Mouse (Mus musculus) small intestine, adult 2 months (tissue): ENCODE measurements around the gene Gm12216. TPM values are rescaled to one million over a fixed set of nuclear protein-coding genes. Genes with fewer than 3 reads are reported as not detected.
A peak's percentile ranks its signal among the peaks of the same experiment; 100 is the strongest.

Source experiments
- H3K27ac ChIP-seq: fragments of 200-500 bp; 2 replicates; pipeline ENCODE4 v1.5.1; 2012; ENCODE audit warnings: low read depth, low read length, control low read depth, inconsistent platforms; ENCODE audit not compliant: insufficient read depth
- H3K27me3 ChIP-seq: fragments of 200-500 bp; 2 replicates; pipeline ENCODE4 v1.6.1; 2012; ENCODE audit warnings: mild to moderate bottlenecking, moderate library complexity, low read length, inconsistent platforms; ENCODE audit not compliant: control insufficient read depth, insufficient read depth
- H3K36me3 ChIP-seq: fragments of 200-500 bp; 2 replicates; pipeline ENCODE4 v1.6.1; 2012; ENCODE audit warnings: mild to moderate bottlenecking, low read length, control low read depth, inconsistent platforms; ENCODE audit not compliant: control insufficient read depth, insufficient read depth
- H3K4me1 ChIP-seq: fragments of 200-500 bp; 2 replicates; pipeline ENCODE4 v1.6.1; 2012; ENCODE audit warnings: low read length, inconsistent platforms, mixed read lengths; ENCODE audit not compliant: control insufficient read depth, insufficient read depth, insufficient read length
- H3K4me3 ChIP-seq: fragments of 200-500 bp; 2 replicates; pipeline ENCODE4 v1.5.1; 2012; ENCODE audit warnings: low read depth, mild to moderate bottlenecking, control low read depth, inconsistent platforms, low read length, moderate library complexity
- CTCF ChIP-seq: fragments of 200-500 bp; IDR thresholded peaks from 2 replicates; pipeline ENCODE4 v1.5.1; 2012; ENCODE audit warnings: low read depth, mild to moderate bottlenecking, control low read depth, inconsistent platforms, low read length, moderate library complexity, mixed read lengths; ENCODE audit not compliant: insufficient replicate concordance, insufficient read length; ENCODE audit errors: extremely low read depth
- POLR2A ChIP-seq: fragments of 200-500 bp; IDR thresholded peaks from 2 replicates; pipeline ENCODE4 v1.6.1; 2012; ENCODE audit warnings: low read depth, mild to moderate bottlenecking, control low read depth, inconsistent platforms, low read length, moderate library complexity
- WGBS: fragments of 180-500 bp; shearing (Covaris S2); methylation state at CpG from one replicate; pipeline ENCODE4 v1.1.7; 2018; 5-methylcytosine and 5-hydroxymethylcytosine counted together
- polyA plus RNA-seq: library from polyadenylated mRNA; depleted of rRNA; stranded (reverse); fragments of >200 nt; gene quantifications from 2 replicates; pipeline ENCODE4 v1.2.3, GENCODE M21; 2012

The Gm12216 gene
- polyA plus RNA-seq, 1 experiment, result 12.4 TPM

GRCm38 (mm10) chr11:53819511-53819910 is 39.5 kb downstream of the Gm12216 start:
- H3K4me1 ChIP-seq, result peaks cover 27% of the 10 kb centered on the region
- no peak for TF ChIP-seq POLR2A
- TF ChIP-seq CTCF, result no peak
- no peaks in the 10 kb centered on the region for H3K36me3 ChIP-seq
- no peaks in the 10 kb centered on the region for H3K27me3 ChIP-seq
- WGBS, result 98% methylated on average over 6 of the region's 6 CpGs
- no peak overlapping the region for H3K27ac ChIP-seq
- no peak overlapping the region for H3K4me3 ChIP-seq

- no peak overlapping the region for H3K27ac ChIP-seq
- TF ChIP-seq CTCF, result no peak
- TF ChIP-seq POLR2A, result no peak
- H3K36me3 ChIP-seq, result no peaks in the 10 kb centered on the region
- H3K27me3 ChIP-seq, result no peaks in the 10 kb centered on the region
- H3K4me3 ChIP-seq, result no peak overlapping the region
- 59% methylated on average over 6 of the region's 6 CpGs for WGBS
- H3K4me1 ChIP-seq, result peaks cover 27% of the 10 kb centered on the region
These were observed 40.3 kb downstream of the Gm12216 start for GRCm38 (mm10) chr11:53818794-53819193.

- no peaks in the 10 kb centered on the region for H3K27me3 ChIP-seq
- H3K27ac ChIP-seq, result no peak overlapping the region
- no peak for TF ChIP-seq CTCF
- no peak for TF ChIP-seq POLR2A
- no peak overlapping the region for H3K4me3 ChIP-seq
- 94% methylated on average over 5 of the region's 5 CpGs for WGBS
- H3K4me1 ChIP-seq, result peaks cover 17% of the 10 kb centered on the region
- no peaks in the 10 kb centered on the region for H3K36me3 ChIP-seq
These were observed 42.1 kb downstream of the Gm12216 start for GRCm38 (mm10) chr11:53816841-53817375.

GRCm38 (mm10) chr11:53814810-53815209 is 44.2 kb downstream of the Gm12216 start:
- WGBS, result 51% methylated on average over 3 of the region's 3 CpGs
- no peaks in the 10 kb centered on the region; the same call in 1 of the 2 replicates for H3K4me1 ChIP-seq
- H3K36me3 ChIP-seq, result no peaks in the 10 kb centered on the region
- TF ChIP-seq POLR2A, result no peak
- no peak for TF ChIP-seq CTCF
- no peaks in the 10 kb centered on the region for H3K27me3 ChIP-seq
- H3K4me3 ChIP-seq, result no peak overlapping the region
- H3K27ac ChIP-seq, result no peak overlapping the region

GRCm38 (mm10) chr11:53813001-53813868 is 45.8 kb downstream of the Gm12216 start:
- no peaks in the 10 kb centered on the region for H3K27me3 ChIP-seq
- no peak overlapping the region for H3K27ac ChIP-seq
- peaks cover 2% of the 10 kb centered on the region for H3K4me1 ChIP-seq
- H3K4me3 ChIP-seq, result no peak overlapping the region
- 88% methylated on average over 16 of the region's 16 CpGs for WGBS
- TF ChIP-seq POLR2A, result no peak
- no peak for TF ChIP-seq CTCF
- 0 out of 2 replicates have a peak, but pooled peaks cover 1% of the 10 kb centered on the region for H3K36me3 ChIP-seq

- TF ChIP-seq POLR2A, result no peak
- TF ChIP-seq CTCF, result no peak
- Histone ChIP-seq H3K27me3 (no peaks in the 10 kb centered on the region), H3K36me3 (0 out of 2 replicates have a peak, but pooled peaks cover 1% of the 10 kb centered on the region), H3K27ac (0 out of 2 replicates have a peak overlapping the region, but pooled peaks have one; percentile 10), H3K4me3 (no peak overlapping the region), H3K4me1 (peaks cover 5% of the 10 kb centered on the region)
- WGBS, result 79% methylated on average over 3 of the region's 3 CpGs
These were observed 47.7 kb downstream of the Gm12216 start for GRCm38 (mm10) chr11:53811312-53811711.

- TF ChIP-seq CTCF (no peak), POLR2A (no peak)
- Histone ChIP-seq H3K27ac (0 out of 2 replicates have a peak overlapping the region, but pooled peaks have one; percentile 10), H3K4me1 (peaks cover 9% of the 10 kb centered on the region), H3K27me3 (no peaks in the 10 kb centered on the region), H3K4me3 (no peak overlapping the region), H3K36me3 (0 out of 2 replicates have a peak, but pooled peaks cover 1% of the 10 kb centered on the region)
- whole genome bisulfite sequencing, result 24% methylated on average over 2 of the region's 2 CpGs
These were observed 48.3 kb downstream of the Gm12216 start for GRCm38 (mm10) chr11:53810749-53811148.
